Mouse (Mus musculus) frontal cortex, postnatal 14 days (tissue): Measurements from ENCODE around the gene Scamp2.

Experiments
- DNase-seq, 2 experiments: peaks; one replicate each; pipeline ENCODE4 v3.0.0; 2022; ENCODE audit warnings: low spot score in 2 of 2

Scamp2 gene

DNA sequence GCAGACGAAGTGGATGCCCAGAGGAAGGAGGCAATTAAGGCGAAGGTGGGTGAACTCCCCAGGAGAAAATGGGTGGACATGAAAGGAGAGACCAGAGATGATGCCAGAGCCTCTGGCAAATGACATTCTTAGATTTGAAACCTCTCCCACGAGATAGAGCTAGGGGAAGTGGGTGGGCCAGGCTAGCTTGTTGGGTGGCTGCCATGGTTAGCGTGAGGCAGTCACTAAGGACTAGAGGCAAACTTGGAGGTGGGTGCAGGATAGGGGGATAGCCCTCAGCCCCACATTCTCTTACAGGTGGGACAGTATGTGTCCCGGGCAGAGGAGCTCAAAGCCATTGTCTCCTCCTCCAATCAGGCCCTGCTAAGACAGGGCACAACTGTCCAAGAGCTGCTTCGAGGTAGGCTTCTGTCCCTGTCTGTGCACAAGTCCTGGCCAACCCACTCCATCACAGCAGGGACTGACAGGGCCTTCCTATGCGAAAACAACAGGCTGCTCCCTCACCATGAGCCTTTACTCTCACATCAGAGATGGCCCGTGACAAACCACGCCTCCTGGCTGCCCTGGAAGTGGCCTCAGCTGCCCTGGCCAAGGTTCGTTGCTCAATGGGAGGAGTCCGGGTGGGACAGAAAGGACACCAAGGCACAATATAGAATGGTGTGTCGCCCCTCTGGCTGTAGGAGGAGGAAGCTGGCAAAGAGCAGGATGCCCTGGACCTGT is 32.9 kb downstream of the Scamp2 start:
- no peak for DNase-seq

DNA sequence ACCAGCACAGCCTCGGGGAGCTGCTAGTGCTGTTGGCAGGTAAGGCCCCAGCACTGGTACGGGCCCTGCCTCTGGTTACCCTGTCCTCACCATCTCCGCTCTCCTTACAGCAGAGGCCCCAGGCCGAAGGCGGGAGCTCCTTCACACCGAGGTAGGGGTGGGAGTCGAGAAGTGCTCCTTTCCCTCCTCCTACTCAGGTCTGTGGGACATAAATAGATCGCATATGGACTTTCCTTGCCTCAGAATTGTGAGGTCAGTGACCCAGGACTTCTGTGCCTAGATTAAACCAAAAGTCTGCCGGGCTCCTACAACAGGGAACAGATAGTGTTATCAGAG is 33.4 kb downstream of the Scamp2 start:
- no peak for DNase-seq

DNA sequence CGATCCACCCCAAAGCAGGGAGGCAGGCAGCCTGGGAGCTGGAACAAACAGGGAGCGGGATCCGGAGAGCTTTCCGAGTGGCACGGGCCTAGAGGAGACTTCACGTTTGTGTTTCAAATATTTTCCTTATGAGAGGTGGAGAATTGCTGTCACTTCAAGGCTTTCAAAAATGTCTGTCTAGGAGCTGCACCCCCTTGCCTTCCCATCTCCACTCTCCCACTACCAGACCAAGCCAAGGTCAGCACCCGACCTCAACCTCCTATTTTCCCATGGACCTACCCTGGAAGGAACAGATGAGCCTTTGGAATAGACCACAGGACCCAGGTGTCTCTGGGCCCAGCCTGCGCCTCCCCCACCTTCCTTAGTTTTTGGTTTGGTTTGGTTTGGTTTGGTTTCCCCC is 36.5 kb downstream of the Scamp2 start:
- no peak for DNase-seq

DNA sequence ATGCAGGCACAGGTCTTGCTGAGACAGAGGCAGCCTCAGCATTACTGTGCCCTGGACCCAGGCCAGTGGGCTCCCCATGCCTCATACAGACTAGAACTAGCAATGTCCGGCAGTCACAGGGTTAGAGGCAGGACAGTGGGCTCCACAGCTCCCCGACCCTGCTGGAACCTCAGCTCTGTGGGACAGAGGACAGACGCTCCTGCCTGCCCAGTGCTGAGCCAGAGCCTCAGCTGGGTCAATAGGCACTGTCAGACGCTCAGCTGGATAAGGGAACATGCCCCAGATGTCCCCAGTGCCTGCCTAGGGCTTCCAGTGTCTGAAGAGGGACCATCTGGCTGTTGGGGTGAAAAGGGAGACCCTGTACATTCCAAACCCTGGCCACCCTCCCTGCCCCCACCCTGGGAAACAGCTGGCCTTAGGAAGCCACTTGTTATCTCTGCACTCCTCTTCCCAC is 37.2 kb downstream of the Scamp2 start:
- no peak for DNase-seq

DNA sequence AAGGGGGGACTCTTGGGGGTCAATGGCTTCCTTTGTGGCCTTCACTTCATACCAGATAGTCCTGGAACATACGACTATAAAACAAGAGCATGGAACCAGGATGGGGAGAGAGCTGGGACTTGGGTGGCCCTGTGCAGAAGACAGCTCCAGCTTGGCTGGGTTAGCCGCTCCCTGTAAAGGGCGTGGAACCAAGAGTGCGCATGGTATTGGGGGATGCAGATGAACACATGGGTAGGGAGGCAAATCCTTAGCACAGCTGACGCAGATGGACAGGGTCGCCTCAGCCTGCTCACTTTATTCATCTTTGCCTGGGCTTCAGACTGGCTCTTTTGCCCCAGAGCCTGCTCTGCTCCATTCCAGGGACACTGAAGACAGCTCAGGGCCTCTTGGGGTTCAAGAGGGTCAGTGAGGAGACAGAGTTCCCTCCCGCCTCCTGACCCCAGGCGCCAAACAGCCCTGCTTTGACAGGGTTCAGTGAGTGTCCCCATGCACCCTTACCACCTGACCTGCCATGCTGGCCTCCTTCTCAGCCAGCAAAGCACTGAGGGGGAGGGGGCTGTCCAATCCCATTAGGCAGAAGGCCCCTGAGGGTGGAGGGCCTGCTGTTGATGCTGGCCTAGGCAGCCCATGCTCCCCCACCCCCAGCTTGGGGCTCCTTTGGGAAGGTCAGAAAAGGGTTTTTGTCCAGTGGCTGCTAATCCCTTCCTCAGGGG is 38.3 kb downstream of the Scamp2 start:
- no peak for DNase-seq

DNA sequence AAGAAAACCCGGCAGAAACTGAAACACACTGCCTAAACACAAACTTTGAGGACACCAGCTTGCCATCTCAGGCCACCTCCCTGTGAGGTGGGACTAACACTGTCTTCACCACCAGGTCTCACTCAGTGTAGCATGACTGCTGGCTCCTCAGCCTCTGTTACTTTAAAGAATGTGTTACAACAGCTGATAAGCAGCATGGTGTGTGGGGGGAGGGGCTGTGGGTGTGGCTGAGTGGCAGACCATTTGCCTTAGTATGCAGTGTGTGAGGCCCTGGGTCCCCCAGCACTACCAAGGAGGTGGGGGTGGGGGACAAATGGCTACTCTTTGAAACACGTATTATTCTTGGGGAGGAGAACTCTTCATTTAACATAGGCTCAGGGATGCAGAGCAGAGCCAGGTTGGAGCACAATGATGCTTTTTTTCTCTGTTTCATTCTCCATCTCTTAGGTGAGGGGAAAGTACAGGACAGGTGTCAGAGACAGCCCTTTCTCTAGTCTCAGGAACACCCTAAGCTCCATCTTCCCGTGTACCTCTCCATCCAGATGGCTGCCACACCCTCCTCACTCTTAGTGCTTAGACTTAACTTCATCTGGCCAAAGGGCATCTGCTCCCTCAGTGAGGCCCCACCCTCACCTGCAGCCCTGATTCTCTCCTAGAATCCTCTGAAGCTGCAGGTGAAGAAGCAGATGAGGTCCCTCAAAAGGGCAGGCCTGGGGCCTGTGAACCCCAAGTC is 40.0 kb downstream of the Scamp2 start:
- DNase-seq: no peak

DNA sequence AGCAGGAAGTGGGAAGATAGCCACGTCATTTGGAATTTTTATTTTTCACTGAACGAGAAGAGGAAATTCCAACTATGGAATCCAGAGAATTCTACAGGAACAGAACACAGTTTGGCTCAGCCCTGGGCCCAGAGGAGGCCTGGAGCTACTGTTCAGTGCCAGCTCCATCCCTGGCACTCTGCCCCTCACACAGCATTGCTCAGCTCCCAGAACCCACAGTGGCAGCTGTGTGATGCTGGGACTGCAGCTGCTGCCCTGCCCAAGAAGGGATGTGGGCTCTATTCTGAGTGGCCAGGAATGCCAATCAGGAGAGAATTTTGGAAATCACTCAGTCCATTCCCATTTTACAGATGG is 40.6 kb downstream of the Scamp2 start:
- DNase-seq: no peak

DNA sequence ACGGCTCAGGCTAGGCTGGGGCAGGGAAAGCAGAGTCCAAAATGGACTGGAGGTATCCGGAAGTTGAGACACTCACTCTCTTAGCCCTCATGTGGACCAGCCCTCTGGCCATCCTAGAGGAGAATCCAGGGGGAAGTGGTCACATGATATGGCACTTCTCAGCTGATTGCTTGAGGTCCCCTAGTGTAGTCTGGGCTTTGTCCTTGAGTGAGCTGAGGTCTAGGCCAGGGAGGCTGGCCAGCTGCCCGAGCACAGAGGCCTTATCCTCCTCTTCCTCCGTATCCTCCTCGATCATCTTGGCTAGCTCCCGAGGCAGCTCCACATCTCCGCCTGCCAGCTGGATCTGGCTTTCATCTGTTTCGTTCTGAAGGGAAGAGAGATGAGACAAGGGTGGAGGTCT is 41.4 kb downstream of the Scamp2 start:
- DNase-seq: no peak

DNA sequence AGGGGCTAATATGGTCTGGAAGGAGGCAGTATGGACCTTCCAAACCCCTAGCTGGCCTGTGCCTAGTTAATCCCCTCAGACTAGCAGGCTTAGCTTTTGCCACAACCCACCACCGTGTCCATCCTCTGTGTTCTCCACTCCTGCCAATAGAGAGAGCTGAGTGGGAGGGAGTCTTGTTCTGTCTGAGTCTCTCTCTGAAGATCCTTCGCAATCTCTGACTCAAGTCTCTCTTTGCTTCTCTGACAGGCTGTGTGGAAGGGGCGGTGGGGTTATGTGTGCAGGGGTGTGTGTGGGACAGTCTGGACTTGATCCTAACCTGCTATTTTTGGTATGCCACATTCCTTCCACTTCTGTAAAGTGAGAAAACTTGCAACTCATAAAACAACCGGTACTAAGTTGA is 44.1 kb downstream of the Scamp2 start:
- DNase-seq: no peak

DNA sequence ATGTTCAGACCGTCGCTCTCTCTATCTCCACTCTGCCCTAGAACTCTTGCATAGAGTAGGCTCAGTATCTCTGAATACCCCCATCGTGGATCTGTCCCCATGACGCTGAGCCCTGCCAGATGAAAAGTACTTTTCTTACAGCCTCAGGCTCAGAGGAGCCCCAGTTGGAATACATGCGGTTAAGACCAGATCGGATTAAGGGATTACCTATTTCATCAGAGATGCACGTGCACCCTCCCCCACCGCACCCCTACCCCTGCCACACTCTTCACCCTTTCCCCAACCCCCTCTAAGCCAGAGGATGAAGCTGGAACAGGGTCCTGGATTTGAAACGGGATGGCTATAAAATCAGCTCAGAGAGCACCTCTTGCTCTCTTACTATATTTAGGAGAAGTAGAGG is 44.8 kb downstream of the Scamp2 start:
- no peak for DNase-seq

DNA sequence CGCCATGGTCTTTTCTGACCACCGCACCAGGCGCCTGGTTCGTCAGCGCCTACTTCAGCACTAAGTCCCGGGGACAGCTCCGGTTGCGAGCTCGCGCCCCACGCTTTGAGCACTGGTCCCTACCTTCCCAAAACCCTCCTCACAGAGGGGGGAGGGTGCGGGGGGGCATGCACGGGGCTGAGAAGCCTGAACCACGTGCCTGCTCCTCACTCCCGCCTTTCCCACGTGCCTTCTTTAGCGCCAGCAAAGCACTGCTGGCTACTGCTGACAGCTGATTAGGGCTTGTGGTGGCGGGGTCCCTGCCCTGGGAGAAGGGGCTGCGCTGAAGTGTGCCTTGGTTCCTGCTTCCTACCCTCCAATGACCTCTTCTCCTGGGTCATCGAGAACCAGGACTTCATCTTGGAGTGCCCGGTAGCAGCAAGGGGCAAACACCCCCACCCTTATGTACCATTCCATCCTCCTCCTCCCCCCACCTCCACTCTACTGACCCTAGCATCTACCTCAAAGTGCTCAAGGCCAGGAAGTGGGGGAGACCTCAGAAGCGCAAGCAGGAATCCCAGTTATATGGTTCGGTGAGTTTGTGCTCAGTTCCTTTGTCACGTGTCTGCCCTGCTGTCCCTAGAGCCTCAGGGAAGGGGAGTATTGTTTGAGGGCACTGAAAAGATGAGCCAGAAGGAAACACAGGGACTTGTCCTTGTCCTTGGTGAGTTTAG is 45.6 kb downstream of the Scamp2 start, which contains the start of gene Cplx3:
Cplx3 (minus strand) TSS at position 143 of the 713 bp plus-strand sequence.
- no peak for DNase-seq

DNA sequence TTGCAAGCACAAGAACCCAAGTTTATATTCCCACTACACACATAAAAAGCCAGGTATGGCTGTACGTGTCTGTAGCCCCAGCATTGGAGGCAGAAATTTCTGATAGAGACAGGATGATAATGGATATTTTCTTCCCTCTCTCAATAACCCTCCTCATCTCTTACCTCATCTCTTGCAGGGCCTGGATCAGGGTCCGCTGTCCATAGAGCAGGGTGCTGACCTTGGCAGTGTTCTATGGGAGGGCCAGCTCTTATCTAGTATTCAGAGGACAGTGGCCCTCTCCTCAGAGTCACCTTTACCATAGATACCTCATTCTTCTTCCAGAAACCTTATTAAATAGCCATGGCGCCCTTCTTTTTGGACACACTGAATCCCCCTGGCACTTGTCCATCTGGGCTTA is 49.1 kb downstream of the Scamp2 start:
- no peak for DNase-seq

DNA sequence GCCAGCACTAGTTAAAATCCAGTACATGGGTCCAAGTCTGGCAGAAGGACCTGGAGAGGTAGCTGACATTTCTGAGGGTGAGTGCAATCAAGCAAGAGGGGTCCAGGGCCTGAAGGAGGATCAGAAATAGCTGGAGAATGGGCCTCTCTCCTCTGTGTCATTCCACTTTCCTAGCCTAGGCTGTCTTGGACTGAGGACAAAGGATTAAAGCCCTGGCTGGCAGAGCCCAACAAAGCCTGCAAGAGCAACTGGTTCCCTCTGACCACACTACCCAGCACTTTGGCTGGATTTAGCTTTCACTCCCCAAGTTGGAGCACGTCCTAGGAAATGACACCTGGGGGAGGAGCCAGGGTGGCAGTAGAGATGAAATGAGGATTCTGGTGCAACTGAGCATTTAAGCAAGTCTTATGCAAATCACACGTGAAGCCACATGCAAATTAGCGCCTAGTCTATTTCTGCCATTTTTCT is 49.6 kb downstream of the Scamp2 start:
- DNase-seq: no peak

DNA sequence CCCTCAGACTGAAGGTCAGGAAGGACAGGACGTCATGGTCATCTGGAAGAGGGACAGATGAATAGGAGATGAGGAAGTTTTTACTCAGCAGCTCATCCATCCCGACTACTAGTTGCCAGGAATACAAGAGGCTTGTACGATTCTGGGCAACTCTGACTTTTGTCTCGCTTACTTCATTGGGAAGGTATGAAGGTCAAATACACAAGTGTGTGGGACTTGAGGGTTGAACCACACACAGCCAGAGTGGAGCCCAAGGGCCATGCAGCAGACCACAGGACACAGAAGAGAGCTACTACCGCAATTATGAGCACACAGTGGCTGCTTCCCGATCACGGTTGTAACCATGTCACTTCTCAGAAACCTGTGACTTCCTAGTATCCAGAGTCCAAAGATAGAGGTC is 51.8 kb downstream of the Scamp2 start:
- DNase-seq: no peak

DNA sequence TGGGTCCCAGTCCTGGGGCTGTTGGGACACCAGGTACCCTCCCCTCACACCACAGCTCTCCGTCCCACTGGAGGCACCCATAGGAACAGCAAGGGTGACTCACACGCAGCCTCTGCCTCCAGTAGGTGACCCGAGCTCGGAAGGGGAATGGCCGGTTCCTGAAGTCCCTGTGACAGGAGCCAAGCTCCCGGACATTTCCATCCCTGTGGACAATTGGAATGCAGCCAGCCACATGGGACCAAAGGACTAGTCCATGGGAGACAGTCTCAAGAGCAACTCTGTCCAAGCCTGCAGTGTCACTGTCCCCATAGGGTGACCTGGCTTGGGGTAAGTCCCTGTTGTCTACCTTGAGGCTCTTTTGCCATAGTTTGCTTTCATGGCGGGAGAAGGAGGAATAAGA is 53.2 kb downstream of the Scamp2 start:
- DNase-seq: no peak

DNA sequence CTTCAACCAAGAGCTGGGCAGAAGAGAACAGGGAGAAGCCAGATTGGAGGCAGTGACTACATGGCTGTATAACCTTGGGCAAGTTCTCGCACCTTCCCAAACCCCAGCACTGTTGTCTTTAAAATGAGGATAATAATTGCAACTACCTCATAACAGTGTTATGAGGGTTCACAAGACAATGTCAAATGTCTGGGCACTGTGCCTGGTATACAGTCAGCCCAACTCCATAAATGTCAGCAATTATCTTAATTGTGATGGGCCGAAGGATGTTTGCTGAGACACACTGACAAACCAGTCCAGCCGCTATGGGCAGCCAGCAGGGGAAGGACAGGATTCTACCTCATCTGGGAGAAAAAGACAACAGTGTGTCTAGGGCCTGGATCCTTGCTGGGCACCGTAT is 54.0 kb downstream of the Scamp2 start:
- DNase-seq: no peak

DNA sequence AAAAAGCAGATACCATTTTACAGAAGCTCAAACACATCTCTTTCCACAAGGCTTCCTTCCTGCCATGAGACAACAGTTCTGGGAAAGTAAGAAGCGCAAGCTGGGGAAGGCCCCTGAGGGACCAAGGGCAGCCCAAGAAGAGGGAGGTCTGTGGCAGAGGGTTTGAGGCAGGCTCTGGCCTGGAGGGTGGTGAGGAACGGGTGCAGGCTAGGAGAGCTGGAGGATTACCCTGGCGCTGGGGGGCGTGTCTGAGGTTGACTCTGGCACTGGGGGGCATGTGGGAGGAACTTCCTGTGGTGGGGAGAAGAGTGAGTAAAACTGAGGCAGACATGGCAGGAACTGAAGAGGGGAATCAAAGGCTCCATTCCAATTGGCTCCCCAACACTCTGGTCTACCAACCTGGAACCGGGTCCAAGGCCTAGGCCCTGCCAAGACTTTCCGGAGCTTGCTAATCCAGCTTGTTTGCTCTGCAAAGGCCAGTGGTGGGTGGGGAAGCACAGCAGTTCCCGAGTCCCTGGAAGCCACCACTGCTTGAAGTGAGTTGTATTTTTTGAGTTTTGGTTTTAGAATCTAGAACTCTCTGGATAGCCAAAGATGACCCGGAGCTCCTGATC is 56.9 kb downstream of the Scamp2 start:
- no peak for DNase-seq

DNA sequence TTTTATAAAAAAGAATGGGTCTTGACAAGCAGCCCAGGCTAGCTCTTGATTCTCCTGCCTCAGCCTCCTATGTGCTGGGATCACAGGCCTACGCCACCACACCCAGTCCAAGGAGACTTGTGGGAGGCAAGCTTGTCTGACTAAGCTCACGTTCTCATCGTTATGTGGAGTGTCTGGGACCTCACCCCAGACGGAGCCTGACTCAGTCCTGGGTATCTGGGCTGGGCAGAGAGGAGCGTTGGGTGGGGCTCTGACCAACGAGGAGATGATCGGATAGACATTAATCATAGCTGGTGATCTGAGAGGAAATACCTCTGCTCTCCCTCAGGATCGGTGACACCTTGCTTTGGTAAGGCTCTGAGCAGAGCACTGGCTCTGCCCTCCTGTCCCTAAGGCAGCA is 58.1 kb downstream of the Scamp2 start:
- no peak for DNase-seq

DNA sequence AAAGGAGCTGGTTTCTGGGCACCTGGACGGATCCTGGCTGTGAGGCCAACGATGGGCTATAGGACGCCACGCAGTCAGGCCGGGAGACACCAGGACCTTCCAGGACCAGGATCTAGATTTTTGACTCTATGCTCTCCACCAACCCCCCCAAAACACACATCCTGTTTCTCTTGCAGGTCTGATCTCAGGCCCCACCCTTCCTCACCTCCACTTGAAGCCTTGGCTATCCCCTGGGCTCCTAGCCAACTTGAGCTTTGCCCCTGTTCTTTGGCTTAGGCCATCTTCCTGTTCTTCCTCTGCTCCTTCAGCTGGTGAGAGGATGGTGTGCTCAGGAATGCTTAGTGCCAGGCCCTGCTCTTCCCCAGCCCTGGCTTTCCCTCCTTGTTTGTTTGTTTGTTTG is 59.9 kb downstream of the Scamp2 start, which contains the start of gene Lman1l:
Lman1l (minus strand) TSS at position 101 of the 400 bp plus-strand sequence.
- DNase-seq: no peak

DNA sequence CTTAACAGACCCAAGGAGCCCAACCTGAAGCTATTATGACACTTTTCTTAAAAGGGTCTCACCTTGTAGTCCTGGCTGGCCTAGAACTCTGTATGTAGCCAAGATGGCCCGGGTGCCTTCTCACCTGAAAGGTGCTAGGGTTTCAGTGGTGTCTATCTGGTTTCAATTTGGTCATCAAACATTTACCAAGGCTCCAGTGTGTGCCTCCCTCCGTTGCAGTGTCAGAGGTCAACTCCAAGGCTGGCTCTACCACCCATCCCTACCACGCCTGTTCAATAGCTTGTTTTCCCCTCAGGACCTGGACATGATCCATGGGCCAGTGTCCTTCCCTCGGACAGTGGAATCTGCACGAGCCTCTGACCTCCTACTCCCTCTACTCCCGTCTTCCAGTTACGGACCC is 63.6 kb downstream of the Scamp2 start:
- no peak for DNase-seq

DNA sequence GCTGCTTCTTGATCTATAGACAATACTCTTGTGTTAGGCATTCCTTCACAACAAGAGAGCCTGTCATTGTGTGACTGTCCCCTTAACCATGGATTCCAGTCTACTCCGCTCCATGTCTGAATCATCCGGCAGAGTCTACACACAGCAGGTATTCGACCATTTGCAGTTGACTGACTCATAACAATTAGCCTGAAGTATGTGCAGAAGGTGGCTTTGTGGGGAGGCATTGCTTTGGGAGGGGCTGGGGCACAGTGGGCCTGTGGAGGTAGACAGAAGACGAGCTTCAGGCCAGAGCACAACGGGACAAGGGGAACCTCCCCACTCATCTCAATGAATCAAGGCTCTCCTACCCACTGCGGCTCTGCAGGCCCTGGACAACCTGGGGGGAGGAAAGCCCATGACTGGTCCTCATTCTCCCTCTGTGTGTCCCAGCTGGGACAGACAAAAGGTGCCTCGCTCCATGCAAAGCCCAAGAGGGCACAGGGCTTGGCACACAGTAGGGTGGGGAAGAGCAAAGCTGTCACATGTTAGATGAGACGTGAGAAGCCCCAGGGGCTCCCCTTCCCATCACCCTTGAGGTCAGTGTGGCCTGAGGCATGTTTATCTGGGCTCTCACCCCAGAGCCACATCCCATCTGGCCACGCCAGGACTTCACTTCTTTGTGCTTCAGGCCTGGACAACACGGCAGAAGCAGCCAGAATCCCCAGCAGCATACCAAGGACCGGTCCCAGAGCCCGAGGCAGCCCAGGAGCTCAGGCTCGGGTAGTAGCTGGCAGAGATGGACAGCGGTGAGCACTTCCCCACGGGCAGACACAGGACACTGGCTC is 65.1 kb downstream of the Scamp2 start:
- DNase-seq: no peak
